Comparison of ENCODE assay signal across 10 mouse cellular contexts in the genomic region with DNA sequence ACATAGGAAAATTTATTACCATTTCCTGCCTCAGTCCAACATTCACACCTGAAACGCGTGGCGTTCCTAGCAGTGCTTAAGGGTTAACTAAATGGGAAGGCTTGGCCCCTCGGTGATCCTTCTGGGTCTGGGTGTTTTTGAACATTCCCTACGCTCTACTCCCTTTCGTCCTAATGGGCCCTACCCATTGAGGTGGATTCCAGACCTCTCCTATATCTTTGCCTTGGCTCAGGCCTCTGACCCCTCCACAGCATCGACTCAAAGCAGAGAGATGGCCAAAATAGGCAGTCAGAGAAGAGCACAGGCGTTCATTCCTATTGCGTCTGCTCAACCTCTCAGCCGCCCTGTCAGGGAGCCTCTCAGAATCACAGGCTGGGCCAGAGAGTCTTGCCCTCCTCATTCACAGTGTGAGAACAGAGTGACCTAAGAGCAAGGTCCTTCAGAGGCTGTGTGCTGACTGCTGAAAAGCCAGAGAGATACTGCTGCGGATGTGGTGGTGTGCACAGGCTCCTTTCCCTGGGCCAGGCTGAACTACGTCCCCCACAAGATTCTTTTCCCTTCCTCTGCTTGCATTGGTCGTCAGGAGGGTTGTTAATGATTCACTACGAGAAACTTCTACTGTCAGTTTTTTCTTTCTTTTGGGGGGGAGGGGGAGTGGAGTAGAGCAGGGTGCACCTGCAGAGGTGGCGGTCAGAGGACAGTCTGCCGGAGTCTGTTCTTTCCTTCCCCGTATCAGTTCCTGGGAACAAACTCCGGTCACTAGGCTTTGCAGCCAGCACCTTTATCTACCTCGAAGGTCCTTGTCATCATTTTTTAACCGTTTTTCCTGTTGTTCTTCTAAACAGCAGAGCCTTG. TPM values are rescaled to one million over a fixed set of nuclear protein-coding genes. Genes with fewer than 3 reads are reported as not detected.
DNase-seq lines count a peak whose midpoint lies in the region; ATAC-seq and TF ChIP-seq lines count a peak whose summit lies in the region.
"Had no signal": no experiment of that assay in that cellular context is flagged by ENCODE, and none has a peak within 500 bp of the region (broad histone marks: within the 10 kb centered on the region; RNA-seq: fewer than 3 reads in every experiment).

No protein-coding gene starts in this region.

- no peak overlapping the region for H3K9ac ChIP-seq in stomach, postnatal 0 days (ENCODE audit: low read length)

- no peak overlapping the region for H3K4me2 ChIP-seq in stomach, postnatal 0 days (replicated peaks; ENCODE audit: low read depth)

- TF ChIP-seq CTCF in stomach, postnatal 0 days (IDR thresholded peaks at IDR 0.05; ENCODE audit: low read depth), result no peak

- peak overlapping the region; percentile 53 for H3K27ac ChIP-seq in stomach, postnatal 0 days (replicated peaks)
- no peak overlapping the region for H3K27ac ChIP-seq in embryonic facial prominence, embryonic 10.5 days (replicated peaks)
- H3K27ac ChIP-seq: left cerebral cortex, adult 2 months had no signal

- intact Hi-C loops in heart, postnatal 25 days (cut with DNase I), result no loop called here

- WGBS in stomach, postnatal 0 days, result 45% methylated on average over 20 of the region's 20 CpGs
- WGBS in embryonic facial prominence, embryonic 10.5 days, result 81% methylated on average over 20 of the region's 20 CpGs

- H3K4me1 ChIP-seq in stomach, postnatal 0 days (replicated peaks; ENCODE audit: control insufficient read depth, insufficient read depth), result no peaks in the 10 kb centered on the region
- H3K4me1 ChIP-seq in embryonic facial prominence, embryonic 10.5 days, result no peaks in the 10 kb centered on the region

- no peaks in the 10 kb centered on the region for H3K9me3 ChIP-seq in stomach, postnatal 0 days (ENCODE audit: control insufficient read depth, low read length)
- H3K9me3 ChIP-seq in embryonic facial prominence, embryonic 10.5 days, result no peaks in the 10 kb centered on the region

- peak; percentile 51 to 71 for DNase-seq in lung, adult 18-20 months
- no peak for DNase-seq in lung, postnatal 14 days
- peak; percentile 45 for DNase-seq in heart, postnatal 25 days (ENCODE audit: low spot score)
- peak; percentile 12 for DNase-seq in liver
- DNase-seq in stomach, postnatal 0 days (ENCODE audit: low spot score), result peak; percentile 47
- no peak for DNase-seq in layer of hippocampus, adult 8-10 months (ENCODE audit: low spot score in 2 of 2)
- no peak for DNase-seq in neural tube, embryonic 10.5 days (ENCODE audit: extremely low spot score, low spot score)
- DNase-seq in embryonic facial prominence, embryonic 10.5 days (ENCODE audit: low spot score), result no peak
- DNase-seq: thymus, adult 18-20 months had no signal

- peak; percentile 69 for ATAC-seq in stomach, postnatal 0 days (ENCODE audit: low FRiP score, low TSS enrichment)

- no peak overlapping the region for H3K4me3 ChIP-seq in stomach, postnatal 0 days (ENCODE audit: low read depth, low read length)
- no peak overlapping the region for H3K4me3 ChIP-seq in embryonic facial prominence, embryonic 10.5 days
- H3K4me3 ChIP-seq: left cerebral cortex, adult 2 months had no signal

- no peak for TF ChIP-seq EP300 in stomach, postnatal 0 days (optimal IDR thresholded peaks at IDR 0.05)

- H3K36me3 ChIP-seq in stomach, postnatal 0 days (ENCODE audit: control insufficient read depth, insufficient read depth, low read length), result no peaks in the 10 kb centered on the region
- no peaks in the 10 kb centered on the region for H3K36me3 ChIP-seq in embryonic facial prominence, embryonic 10.5 days (replicated peaks)

- H3K27me3 ChIP-seq in stomach, postnatal 0 days (ENCODE audit: control insufficient read depth, insufficient read depth, low read length), result no peaks in the 10 kb centered on the region
- no peaks in the 10 kb centered on the region for H3K27me3 ChIP-seq in embryonic facial prominence, embryonic 10.5 days (replicated peaks; ENCODE audit: low read depth, poor library complexity, severe bottlenecking)

RNA-seq across cellular contexts. Expression of gene Slc16a1, which starts 38.9 kb away (rescaled TPM):
- total RNA-seq in heart, postnatal 25 days (2021), result 100 to 1,000 TPM; 166 to 175 TPM
- 32.0 and 32.1 TPM in 2 replicates for polyA plus RNA-seq in stomach, postnatal 0 days (2015; fragmentation: Nextera tagmentation; extraction: Ambion mirVana)
- total RNA-seq in layer of hippocampus, adult 8-10 months (2022), result 10 to 100 TPM; 26.6 to 32.9 (median 29.3) TPM
- polyA plus RNA-seq in embryonic facial prominence, embryonic 10.5 days (2016; fragmentation: Nextera tagmentation; extraction: Ambion mirVana), result 45.9 and 49.6 TPM in 2 replicates

Comparison
In these comparisons a context has a peak if more than half of its experiments do, and no peak if none do; other contexts are left out.
1. DNase-seq: peak in lung, adult 18-20 months (2 of 2), heart, postnatal 25 days (single experiment), liver (single experiment) and stomach, postnatal 0 days (single experiment); none in lung, postnatal 14 days (single experiment), layer of hippocampus, adult 8-10 months (0 of 2), neural tube, embryonic 10.5 days (single experiment) and embryonic facial prominence, embryonic 10.5 days (single experiment).
2. RNA of gene Slc16a1, which starts 38.9 kb away (total RNA-seq): 166 to 175 TPM in heart, postnatal 25 days; 26.6 to 32.9 TPM in layer of hippocampus, adult 8-10 months; every median in the first group is over 4 times any median in the second.